Mouse (Mus musculus) neutrophil, adult 83 days (primary cell): Measurements from ENCODE around the gene Nebl. TPM values are rescaled to one million over a fixed set of nuclear protein-coding genes. Genes with fewer than 3 reads are reported as not detected.

Experiments
- total RNA-seq, 2 experiments: library from RNA; stranded (reverse); gene quantifications; one replicate each; pipeline ENCODE4 v1.2.4; 2023

The Nebl gene
- under 1 TPM; 0.18 to 0.24 TPM for total RNA-seq

DNA sequence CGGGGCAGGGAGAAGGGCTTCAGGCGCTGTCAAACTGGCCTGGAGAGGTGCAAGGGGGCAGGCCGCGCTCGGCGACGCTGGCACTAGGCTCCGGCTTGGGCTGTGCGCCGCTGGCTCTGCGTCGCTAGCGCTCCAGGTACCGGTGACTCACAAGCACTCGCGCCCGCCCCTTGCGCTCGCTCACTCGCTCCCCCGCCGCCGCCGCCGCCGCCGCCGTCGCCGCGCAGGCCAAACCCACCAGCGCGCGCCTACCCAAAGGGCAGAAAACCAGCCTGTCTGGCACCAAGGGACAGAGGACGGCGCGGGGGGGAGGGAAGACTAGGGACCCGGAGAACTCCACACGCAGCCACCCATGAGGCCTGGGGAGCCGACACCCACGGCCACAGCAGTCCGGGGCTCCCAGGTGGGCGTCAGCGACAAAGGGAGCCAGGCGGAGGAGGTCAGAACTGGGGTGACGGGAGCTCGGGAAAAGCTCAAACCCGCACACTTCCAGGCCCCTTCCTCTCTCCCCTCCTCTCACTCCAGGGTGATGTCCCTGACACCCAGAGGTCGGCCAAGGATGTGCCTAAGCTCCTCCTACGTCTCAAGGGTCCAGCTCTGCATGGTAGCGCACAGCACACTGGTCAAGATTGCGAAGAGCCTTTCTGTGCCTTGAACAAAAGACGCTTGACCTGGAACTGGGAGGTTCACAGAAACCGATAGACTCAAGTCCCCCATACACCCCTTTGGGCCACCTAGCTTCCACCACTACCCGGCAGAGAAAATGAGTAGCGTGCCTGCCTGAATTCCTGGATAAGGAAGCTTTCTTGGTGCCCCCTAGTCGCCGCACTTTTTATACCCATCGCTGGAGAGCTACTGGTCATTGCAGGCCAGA, at the start of gene Nebl:
Nebl (minus strand) TSS at position 508 of the 874 bp plus-strand sequence.

